Mouse (Mus musculus): ENCODE data around the gene Serp2. TPM values are rescaled to one million over a fixed set of nuclear protein-coding genes. Genes with fewer than 3 reads are reported as not detected.

Gene Serp2
- polyA plus RNA-seq, 1 experiment from 2014 or later: 8.2 TPM

- Histone ChIP-seq H3K4me3 (no peak overlapping the region), H3K27me3 (no peaks in the 10 kb centered on the region), H3K9me3 (replicated peaks) (no peaks in the 10 kb centered on the region), H3K36me3 (no peaks in the 10 kb centered on the region), H3K9ac (no peak overlapping the region), H3K27ac (no peak overlapping the region), H3K4me1 (replicated peaks) (peaks cover 11% of the 10 kb centered on the region), H3K4me2 (no peak overlapping the region)
- 87% methylated on average over 3 of the region's 3 CpGs for WGBS
- ATAC-seq (replicated peaks; ENCODE audit: insufficient number of reproducible peaks, insufficient read depth, low FRiP score, low read depth): no peak
These were observed 35.4 kb downstream of the Serp2 start for GRCm38 (mm10) chr14:76521308-76521707.

GRCm38 (mm10) chr14:76520606-76521005, 36.1 kb downstream of the Serp2 start:
- H3K4me2 ChIP-seq: 0 out of 2 replicates have a peak overlapping the region, but pooled peaks have one; percentile 4
- no peaks in the 10 kb centered on the region for H3K27me3 ChIP-seq
- no peaks in the 10 kb centered on the region for H3K9me3 ChIP-seq (replicated peaks)
- H3K4me3 ChIP-seq: no peak overlapping the region
- H3K4me1 ChIP-seq (replicated peaks): peaks cover 16% of the 10 kb centered on the region
- H3K9ac ChIP-seq: no peak overlapping the region
- 13% methylated on average over 4 of the region's 4 CpGs for WGBS
- H3K36me3 ChIP-seq: no peaks in the 10 kb centered on the region
- H3K27ac ChIP-seq: no peak overlapping the region
- ATAC-seq (replicated peaks; ENCODE audit: insufficient number of reproducible peaks, insufficient read depth, low FRiP score, low read depth): peak; percentile 56; the same call in 1 of the 2 replicates

- no peak for ATAC-seq (replicated peaks; ENCODE audit: insufficient number of reproducible peaks, insufficient read depth, low FRiP score, low read depth)
- no peaks in the 10 kb centered on the region for H3K27me3 ChIP-seq
- H3K27ac ChIP-seq: no peak overlapping the region
These were observed 38.5 kb downstream of the Serp2 start for GRCm38 (mm10) chr14:76518217-76518616.

GRCm38 (mm10) chr14:76515620-76516019, 41.1 kb downstream of the Serp2 start:
- peaks cover 27% of the 10 kb centered on the region for H3K4me1 ChIP-seq (replicated peaks)
- H3K27me3 ChIP-seq: no peaks in the 10 kb centered on the region
- no peak overlapping the region for H3K27ac ChIP-seq
- H3K4me2 ChIP-seq: peak overlapping the region; percentile 29; the same call in 1 of the 2 replicates
- no peaks in the 10 kb centered on the region for H3K36me3 ChIP-seq
- H3K4me3 ChIP-seq: no peak overlapping the region
- WGBS: 70% methylated on average over 7 of the region's 7 CpGs
- H3K9me3 ChIP-seq (replicated peaks): no peaks in the 10 kb centered on the region
- ATAC-seq (replicated peaks; ENCODE audit: insufficient number of reproducible peaks, insufficient read depth, low FRiP score, low read depth): no peak
- H3K9ac ChIP-seq: no peak overlapping the region

More at GRCm38 (mm10) chr14:76518217-76518616, 38.5 kb downstream of the Serp2 start:
- Histone ChIP-seq H3K4me2 (no peak overlapping the region), H3K9ac (no peak overlapping the region), H3K4me3 (no peak overlapping the region), H3K36me3 (no peaks in the 10 kb centered on the region), H3K4me1 (replicated peaks) (peaks cover 27% of the 10 kb centered on the region), H3K9me3 (replicated peaks) (no peaks in the 10 kb centered on the region)
- WGBS: 56% methylated on average over 5 of the region's 5 CpGs

GRCm38 (mm10) chr14:76514050-76514585, 42.6 kb downstream of the Serp2 start:
- no peak for ATAC-seq (replicated peaks; ENCODE audit: insufficient number of reproducible peaks, insufficient read depth, low FRiP score, low read depth)
- Histone ChIP-seq H3K9ac (no peak overlapping the region), H3K27ac (no peak overlapping the region), H3K9me3 (replicated peaks) (no peaks in the 10 kb centered on the region), H3K4me3 (no peak overlapping the region), H3K4me2 (0 out of 2 replicates have a peak overlapping the region, but pooled peaks have one; percentile 1), H3K27me3 (no peaks in the 10 kb centered on the region), H3K4me1 (replicated peaks) (peaks cover 25% of the 10 kb centered on the region), H3K36me3 (no peaks in the 10 kb centered on the region)
- 57% methylated on average over 6 of the region's 6 CpGs for WGBS

GRCm38 (mm10) chr14:76513395-76514049, 43.2 kb downstream of the Serp2 start:
- H3K4me3 ChIP-seq: no peak overlapping the region
- H3K27ac ChIP-seq: 0 out of 2 replicates have a peak overlapping the region, but pooled peaks have one; percentile 28
- peaks cover 25% of the 10 kb centered on the region for H3K4me1 ChIP-seq (replicated peaks)
- no peak for ATAC-seq (replicated peaks; ENCODE audit: insufficient number of reproducible peaks, insufficient read depth, low FRiP score, low read depth)
- H3K9ac ChIP-seq: no peak overlapping the region
- H3K36me3 ChIP-seq: no peaks in the 10 kb centered on the region
- no peaks in the 10 kb centered on the region for H3K27me3 ChIP-seq
- 38% methylated on average over 11 of the region's 11 CpGs for WGBS
- H3K4me2 ChIP-seq: 0 out of 2 replicates have a peak overlapping the region, but pooled peaks have one; percentile 1
- no peaks in the 10 kb centered on the region for H3K9me3 ChIP-seq (replicated peaks)

GRCm38 (mm10) chr14:76511971-76512370, 44.7 kb downstream of the Serp2 start:
- Histone ChIP-seq H3K36me3 (peaks cover 2% of the 10 kb centered on the region; the same call in 1 of the 2 replicates), H3K27ac (no peak overlapping the region), H3K27me3 (no peaks in the 10 kb centered on the region), H3K9ac (no peak overlapping the region), H3K4me3 (no peak overlapping the region), H3K9me3 (replicated peaks) (no peaks in the 10 kb centered on the region), H3K4me2 (no peak overlapping the region), H3K4me1 (replicated peaks) (peaks cover 30% of the 10 kb centered on the region)
- ATAC-seq (replicated peaks; ENCODE audit: insufficient number of reproducible peaks, insufficient read depth, low FRiP score, low read depth): no peak
- 85% methylated on average over 7 of the region's 7 CpGs for WGBS

GRCm38 (mm10) chr14:76508701-76509100, 48.0 kb downstream of the Serp2 start:
- 60% methylated on average over 10 of the region's 10 CpGs for WGBS

GRCm38 (mm10) chr14:76507804-76508500, 48.7 kb downstream of the Serp2 start:
- ATAC-seq (replicated peaks; ENCODE audit: insufficient number of reproducible peaks, insufficient read depth, low FRiP score, low read depth): no peak
- WGBS: 60% methylated on average over 9 of the region's 9 CpGs
- peak overlapping the region; percentile 88; the same call in 1 of the 2 replicates for H3K4me2 ChIP-seq
- H3K4me3 ChIP-seq: no peak overlapping the region
- no peaks in the 10 kb centered on the region for H3K9me3 ChIP-seq (replicated peaks)
- H3K9ac ChIP-seq: no peak overlapping the region
- no peaks in the 10 kb centered on the region for H3K27me3 ChIP-seq
- H3K4me1 ChIP-seq (replicated peaks): peaks cover 21% of the 10 kb centered on the region
- H3K27ac ChIP-seq: no peak overlapping the region
- H3K36me3 ChIP-seq: peaks cover 6% of the 10 kb centered on the region; the same call in 1 of the 2 replicates

More at GRCm38 (mm10) chr14:76508701-76509100, 48.0 kb downstream of the Serp2 start:
- no peak for ATAC-seq (replicated peaks; ENCODE audit: insufficient number of reproducible peaks, insufficient read depth, low FRiP score, low read depth)
- Histone ChIP-seq H3K9ac (no peak overlapping the region), H3K27ac (no peak overlapping the region), H3K9me3 (replicated peaks) (no peaks in the 10 kb centered on the region), H3K27me3 (no peaks in the 10 kb centered on the region), H3K4me3 (no peak overlapping the region), H3K36me3 (peaks cover 6% of the 10 kb centered on the region; the same call in 1 of the 2 replicates), H3K4me2 (no peak overlapping the region), H3K4me1 (replicated peaks) (peaks cover 23% of the 10 kb centered on the region)

GRCm38 (mm10) chr14:76507357-76507756, 49.3 kb downstream of the Serp2 start:
- Histone ChIP-seq H3K27ac (no peak overlapping the region), H3K9ac (no peak overlapping the region), H3K27me3 (no peaks in the 10 kb centered on the region), H3K36me3 (peaks cover 6% of the 10 kb centered on the region; the same call in 1 of the 2 replicates), H3K4me1 (replicated peaks) (peaks cover 21% of the 10 kb centered on the region), H3K4me2 (peak overlapping the region; percentile 88), H3K9me3 (replicated peaks) (no peaks in the 10 kb centered on the region), H3K4me3 (peak overlapping the region; percentile 65; the same call in 1 of the 2 replicates)
- 82% methylated on average over 7 of the region's 7 CpGs for WGBS
- ATAC-seq (replicated peaks; ENCODE audit: insufficient number of reproducible peaks, insufficient read depth, low FRiP score, low read depth): no peak

Measured in heart, embryonic 15.5 days (tissue).